8 mouse cellular contexts compared by ENCODE assay signal in genomic region chr12:26532823-26533640, GRCm38 (mm10).
A peak's percentile ranks its signal among the peaks of the same experiment; 100 is the strongest.
DNase-seq lines count a peak whose midpoint lies in the region; ATAC-seq lines count a peak whose summit lies in the region.

No protein-coding gene starts in this region.

- no peaks in the 10 kb centered on the region for H3K36me3 ChIP-seq in midbrain, embryonic 10.5 days

- peak overlapping the region; percentile 83 for H3K27ac ChIP-seq in midbrain, embryonic 10.5 days (replicated peaks)

- peaks cover 31% of the 10 kb centered on the region for H3K4me1 ChIP-seq in midbrain, embryonic 10.5 days

- DNase-seq in adipocyte (ENCODE audit: low spot score), result peak; percentile 45
- peak; percentile 94 to 95 for DNase-seq in cerebellum, postnatal 14 days
- DNase-seq in frontal cortex, postnatal 14 days (ENCODE audit: low spot score in 2 of 2), result peak; percentile 65 to 81
- peak; percentile 97 for DNase-seq in hindlimb bud, embryonic 11.5 days (ENCODE audit: extremely low spot score, low read depth, low spot score)
- DNase-seq in left cerebral cortex, adult 8-10 months (ENCODE audit: low spot score in 2 of 2), result peak; percentile 10 to 78
- DNase-seq in midbrain, embryonic 10.5 days (ENCODE audit: low spot score), result peak; percentile 84
- peak; percentile 20 for DNase-seq in skeletal muscle tissue, adult 2 months (ENCODE audit: low read depth, low spot score)

- H3K9me3 ChIP-seq in midbrain, embryonic 10.5 days (replicated peaks), result no peaks in the 10 kb centered on the region

- 0 out of 2 replicates have a peak overlapping the region, but pooled peaks have one; percentile 9 for H3K4me3 ChIP-seq in midbrain, embryonic 10.5 days

- no peak for ATAC-seq in activated CD4-positive, CD25-positive, alpha-beta regulatory T cell, adult 4 months

- H3K27me3 ChIP-seq in midbrain, embryonic 10.5 days (ENCODE audit: low read depth, poor library complexity, severe bottlenecking), result no peaks in the 10 kb centered on the region

- WGBS in midbrain, embryonic 10.5 days, result 60% methylated on average over 13 of the region's 13 CpGs

Comparison
In these comparisons a context has a peak if more than half of its experiments do, and no peak if none do; other contexts are left out.
1. DNase-seq: peak in every context shown above with its lines; median percentile 97 in hindlimb bud, embryonic 11.5 days; 94 in cerebellum, postnatal 14 days; 84 in midbrain, embryonic 10.5 days; 73 in frontal cortex, postnatal 14 days; 45 in adipocyte; 44 in left cerebral cortex, adult 8-10 months; 20 in skeletal muscle tissue, adult 2 months.